Mouse (Mus musculus): ENCODE data around the gene Hist1h4b. TPM values are rescaled to one million over a fixed set of nuclear protein-coding genes. Genes with fewer than 3 reads are reported as not detected.
"Not testable (repeated sequence)": the region's sequence is repeated elsewhere in the genome, so short reads cannot be mapped to it uniquely, and the experiment has no call there.

Hist1h4b gene
- total RNA-seq, 1 experiment from 2014 or later = 36.7 TPM

DNA sequence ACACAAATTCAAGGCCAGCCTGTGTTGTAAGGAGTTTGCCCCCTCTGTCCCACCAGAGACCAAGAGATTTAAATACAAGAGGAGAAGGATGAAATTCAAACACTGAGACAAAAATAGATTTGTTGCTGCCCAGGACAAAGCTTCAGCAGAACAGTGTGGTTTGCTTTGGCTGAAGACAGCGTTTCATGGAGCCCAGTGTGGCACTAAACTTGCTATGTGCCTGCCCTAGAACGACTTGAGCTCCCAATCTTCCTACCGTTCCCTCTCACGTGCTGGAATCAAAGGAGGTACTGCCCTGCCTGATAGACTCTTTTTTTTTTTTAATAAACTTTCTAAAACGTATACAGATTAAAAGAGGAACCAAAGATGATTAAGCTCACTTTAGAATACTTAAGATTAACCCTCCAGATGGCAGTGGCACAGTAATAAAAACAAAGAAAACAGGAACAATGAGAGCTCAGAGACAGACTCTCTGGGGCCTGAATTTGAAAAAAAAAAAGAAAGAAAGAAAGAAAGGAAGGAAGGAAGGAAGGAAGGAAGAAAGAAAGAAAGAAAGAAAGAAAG, 12.1 kb downstream of the Hist1h4b start:
- 0 out of 2 replicates have a peak, but pooled peaks have one; percentile 23 for ATAC-seq (ENCODE audit: extremely low read depth, insufficient number of reproducible peaks, low FRiP score, poor library complexity, severe bottlenecking)

- ATAC-seq (ENCODE audit: extremely low read depth, insufficient number of reproducible peaks, low FRiP score, poor library complexity, severe bottlenecking) = not testable (repeated sequence)
Measured at GRCm38 (mm10) chr13:23769613-23770012, 12.8 kb downstream of the Hist1h4b start, which contains the start of gene Trim38. Gene Trim38, plus strand, starts transcription at chr13:23769913.

GRCm38 (mm10) chr13:23772561-23773313, 15.9 kb downstream of the Hist1h4b start:
- no peak for ATAC-seq (ENCODE audit: extremely low read depth, insufficient number of reproducible peaks, low FRiP score, poor library complexity, severe bottlenecking)

GRCm38 (mm10) chr13:23778339-23778738, 21.5 kb downstream of the Hist1h4b start:
- no peak for ATAC-seq (ENCODE audit: extremely low read depth, insufficient number of reproducible peaks, low FRiP score, poor library complexity, severe bottlenecking)

GRCm38 (mm10) chr13:23779025-23779424, 22.2 kb downstream of the Hist1h4b start:
- no peak for ATAC-seq (ENCODE audit: extremely low read depth, insufficient number of reproducible peaks, low FRiP score, poor library complexity, severe bottlenecking)

DNA sequence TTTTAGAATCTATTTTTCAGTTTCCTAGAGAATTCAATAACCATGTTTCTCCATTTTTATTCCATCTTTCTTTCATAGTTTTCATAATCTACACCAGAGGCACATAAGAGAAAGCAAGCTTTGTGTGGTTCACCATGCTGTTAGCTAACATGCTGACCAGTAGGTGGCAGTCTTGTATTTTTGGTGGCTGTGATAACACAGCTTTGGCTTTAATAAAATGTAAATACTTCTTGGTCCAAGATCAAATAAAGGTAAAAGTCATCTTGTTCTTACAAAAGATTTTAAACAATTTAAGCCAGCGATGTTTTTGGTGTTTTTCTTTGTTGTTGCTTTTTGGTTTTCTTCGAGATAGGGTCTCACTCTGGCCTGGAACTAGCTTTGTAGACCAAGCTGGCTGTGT, 35.7 kb downstream of the Hist1h4b start:
- peak; percentile 55; the same call in 1 of the 2 replicates for ATAC-seq (ENCODE audit: extremely low read depth, insufficient number of reproducible peaks, low FRiP score, poor library complexity, severe bottlenecking)

DNA sequence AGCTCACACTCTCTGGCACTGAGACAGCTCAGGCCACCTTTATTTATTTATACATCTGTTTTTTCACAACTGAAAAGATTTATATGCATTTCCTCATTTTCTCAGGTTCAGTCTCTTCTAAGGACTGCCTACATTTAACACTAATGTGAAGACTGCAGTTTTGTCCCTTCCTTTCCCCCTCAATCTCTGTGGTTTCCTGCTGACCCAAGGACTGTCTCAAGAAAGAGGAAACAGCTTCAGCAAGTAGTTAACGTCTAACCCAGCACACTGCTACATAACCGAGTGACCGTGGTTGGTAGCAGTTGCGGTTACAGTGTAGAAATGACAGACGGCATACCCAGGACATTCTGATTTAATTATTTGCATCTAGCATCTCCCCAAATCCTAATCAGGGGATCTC, 42.6 kb downstream of the Hist1h4b start:
- ATAC-seq (ENCODE audit: extremely low read depth, insufficient number of reproducible peaks, low FRiP score, poor library complexity, severe bottlenecking) = peak; percentile 56; the same call in 1 of the 2 replicates

DNA sequence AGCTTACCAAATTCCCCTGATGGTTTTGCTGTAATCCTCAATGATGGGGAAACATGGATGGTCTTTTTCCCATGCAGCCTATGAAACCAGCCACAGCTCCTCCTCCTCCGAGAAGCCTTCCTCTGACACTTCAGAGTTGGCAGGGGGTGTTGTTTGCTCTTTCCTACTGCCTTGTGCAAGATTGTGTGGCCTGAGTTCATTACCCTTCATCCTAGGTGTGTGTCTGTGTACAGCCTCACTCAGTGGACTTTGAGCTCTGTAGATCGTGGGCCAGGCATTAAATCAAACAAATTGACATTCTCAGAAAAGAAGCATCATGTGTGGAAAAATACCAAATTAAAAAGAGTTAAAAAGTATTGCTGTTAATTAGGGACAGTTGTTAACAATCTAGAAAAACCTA, 47.7 kb downstream of the Hist1h4b start:
- ATAC-seq (ENCODE audit: extremely low read depth, insufficient number of reproducible peaks, low FRiP score, poor library complexity, severe bottlenecking) = no peak

DNA sequence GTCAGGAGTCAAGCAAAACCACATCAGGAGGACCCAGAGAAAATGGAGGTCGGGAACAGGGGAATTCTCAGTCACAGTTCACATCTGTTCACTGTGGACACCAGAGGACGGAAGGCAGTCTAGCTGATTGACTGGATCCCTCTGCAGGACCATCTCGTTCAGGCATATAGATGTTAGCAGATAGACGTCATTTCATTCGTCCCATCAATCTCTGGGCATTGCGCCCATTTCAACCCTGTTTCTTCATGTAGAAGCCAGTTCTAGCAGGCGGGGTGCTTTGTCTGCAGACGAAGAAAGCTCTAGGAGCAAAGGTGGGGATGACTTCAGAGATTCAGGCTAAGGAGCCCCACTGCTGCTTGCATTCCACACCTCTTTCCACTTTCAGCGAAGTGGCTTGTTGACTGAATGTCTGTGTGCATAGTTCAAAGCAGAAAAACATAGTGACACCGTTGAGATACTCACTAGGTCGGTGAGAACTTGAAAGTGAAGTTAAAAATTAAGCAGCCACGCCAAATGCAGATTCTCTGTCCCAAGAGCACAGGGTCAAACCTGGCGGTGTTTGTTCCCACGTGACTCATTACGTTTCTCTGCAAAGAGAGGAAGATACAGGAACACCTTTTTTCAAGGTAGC, 49.7 kb downstream of the Hist1h4b start, which contains the start of gene Slc17a2:
Slc17a2 (plus strand) TSS at position 572 of the 631 bp plus-strand sequence.
- no peak for ATAC-seq (ENCODE audit: extremely low read depth, insufficient number of reproducible peaks, low FRiP score, poor library complexity, severe bottlenecking)

Other genes with a start within 250 kb of the Hist1h4b start
- gene Hist1h4h, start 226.0 kb upstream of the Hist1h4b start, total RNA-seq (2017) = 161 and 193 TPM in 2 replicates
- gene Hist1h2af, start 223.1 kb upstream of the Hist1h4b start, total RNA-seq (2017) = 3.5 and 5.0 TPM in 2 replicates
- not detected in 2 replicates for gene Hist1h3g, start 221.6 kb upstream of the Hist1h4b start, total RNA-seq (2017)
- 5.8 and 6.4 TPM in 2 replicates for gene Hist1h2bh, start 213.6 kb upstream of the Hist1h4b start, total RNA-seq (2017)
- 21.9 and 24.1 TPM in 2 replicates for gene Hist1h3f, start 213.0 kb upstream of the Hist1h4b start, total RNA-seq (2017)
- gene Hist1h4f, start 205.4 kb upstream of the Hist1h4b start, total RNA-seq (2017) = 15.2 and 27.6 TPM in 2 replicates
- gene Hist1h1d, start 203.8 kb upstream of the Hist1h4b start, total RNA-seq (2017) = 28.5 and 28.7 TPM in 2 replicates
- 50.8 and 54.4 TPM in 2 replicates for gene Hist1h3e, start 194.6 kb upstream of the Hist1h4b start, total RNA-seq (2017)
- gene Hist1h2ae, start 185.8 kb upstream of the Hist1h4b start, total RNA-seq (2017) = 13.6 and 18.3 TPM in 2 replicates
- gene Hist1h2bg, start 185.6 kb upstream of the Hist1h4b start, total RNA-seq (2017) = 97.4 and 145 TPM in 2 replicates
- gene Hist1h2bf, start 182.8 kb upstream of the Hist1h4b start, total RNA-seq (2017) = 32.7 and 52.5 TPM in 2 replicates
- 33.4 and 78.8 TPM in 2 replicates for gene Hist1h2ad, start 182.6 kb upstream of the Hist1h4b start, total RNA-seq (2017)
- gene Hist1h3d, start 181.2 kb upstream of the Hist1h4b start, total RNA-seq (2017) = 12.9 and 13.3 TPM in 2 replicates
- 92.3 and 119 TPM in 2 replicates for gene Hist1h4d, start 175.4 kb upstream of the Hist1h4b start, total RNA-seq (2017)
- 83.4 and 97.3 TPM in 2 replicates for gene Hist1h2be, start 135.9 kb upstream of the Hist1h4b start, total RNA-seq (2017)
- 201 and 211 TPM in 2 replicates for gene Hist1h1e, start 134.5 kb upstream of the Hist1h4b start, total RNA-seq (2017)
- gene Hist1h2ac, start 73.1 kb upstream of the Hist1h4b start, total RNA-seq (2017) = 18.7 and 20.1 TPM in 2 replicates
- 139 and 146 TPM in 2 replicates for gene Hist1h2bc, start 72.8 kb upstream of the Hist1h4b start, total RNA-seq (2017)
- gene Hist1h1t, start 61.2 kb upstream of the Hist1h4b start, total RNA-seq (2017) = 2.2 TPM in 1 of 2 replicates, not detected in the other
- gene Hist1h4c, start 58.6 kb upstream of the Hist1h4b start, total RNA-seq (2017) = 116 and 135 TPM in 2 replicates
- gene Hfe, start 46.2 kb upstream of the Hist1h4b start, total RNA-seq (2017) = 4.8 and 5.0 TPM in 2 replicates
- 712 and 764 TPM in 2 replicates for gene Hist1h1c, start 18.2 kb upstream of the Hist1h4b start, total RNA-seq (2017)
- 4.8 TPM in 1 of 2 replicates, not detected in the other for gene Hist1h3c, start 11.4 kb upstream of the Hist1h4b start, total RNA-seq (2017)
- 77.7 and 104 TPM in 2 replicates for gene Hist1h2bb, start 10.3 kb upstream of the Hist1h4b start, total RNA-seq (2017)
- 24.9 and 28.2 TPM in 2 replicates for gene Hist1h2ab, start 5.9 kb upstream of the Hist1h4b start, total RNA-seq (2017)
- 1.2 TPM in 1 of 2 replicates, not detected in the other for gene Hist1h3b, start 4.7 kb upstream of the Hist1h4b start, total RNA-seq (2017)
- gene Hist1h4a, start 4.2 kb downstream of the Hist1h4b start, total RNA-seq (2017) = 30.0 and 55.5 TPM in 2 replicates
- gene Hist1h3a, start 5.4 kb downstream of the Hist1h4b start, total RNA-seq (2017) = 38.6 and 45.9 TPM in 2 replicates
- gene Hist1h1a, start 6.7 kb downstream of the Hist1h4b start, total RNA-seq (2017) = 74.8 and 84.1 TPM in 2 replicates
- not detected in 2 replicates for gene Trim38, start 12.9 kb downstream of the Hist1h4b start, total RNA-seq (2017)
- gene Slc17a2, start 50.0 kb downstream of the Hist1h4b start, total RNA-seq (2017) = not detected in 2 replicates
- gene Slc17a3, start 82.4 kb downstream of the Hist1h4b start, total RNA-seq (2017) = not detected in 2 replicates
- not detected in 2 replicates for gene Slc17a1, start 110.7 kb downstream of the Hist1h4b start, total RNA-seq (2017)
- gene Slc17a4, start 158.0 kb downstream of the Hist1h4b start, total RNA-seq (2017) = not detected in 2 replicates
- gene Hist1h2ba, start 177.1 kb downstream of the Hist1h4b start, total RNA-seq (2017) = not detected in 2 replicates
- gene Hist1h2aa, start 177.4 kb downstream of the Hist1h4b start, total RNA-seq (2017) = not detected in 2 replicates
- gene Scgn, start 234.2 kb downstream of the Hist1h4b start, total RNA-seq (2017) = not detected in 2 replicates

Data from neutrophil, adult 5-6 weeks (primary cell).